25 mouse cellular contexts compared by ENCODE assay signal in the genomic region with DNA sequence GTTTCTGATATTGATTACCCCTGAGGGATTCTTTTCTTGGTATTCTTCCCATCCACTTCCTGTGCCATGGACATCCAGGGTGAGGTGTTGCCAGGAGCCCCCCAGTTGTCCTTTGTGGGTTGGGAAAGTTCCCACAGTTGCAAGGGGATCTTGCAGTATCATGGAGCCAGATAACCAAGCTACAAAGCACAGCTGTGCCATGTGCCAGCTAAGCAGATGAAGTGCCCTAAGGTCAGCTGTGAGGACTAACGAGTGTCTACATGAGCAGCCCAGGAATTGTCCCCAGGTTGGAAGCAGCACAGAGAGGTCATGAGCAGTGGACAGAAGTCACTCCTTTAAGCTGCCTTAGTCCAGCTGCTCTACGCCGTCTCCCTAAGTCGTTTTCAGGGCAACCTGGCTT.
"Had no signal": no experiment of that assay in that cellular context is flagged by ENCODE, and none has a peak within 500 bp of the region (broad histone marks: within the 10 kb centered on the region; RNA-seq: fewer than 3 reads in every experiment).

No protein-coding gene starts in this region.

- H3K9me3 ChIP-seq: heart, embryonic 13.5 days; heart, embryonic 15.5 days; hindbrain, embryonic 13.5 days; hindbrain, embryonic 15.5 days; kidney, embryonic 15.5 days; limb, embryonic 13.5 days; limb, embryonic 15.5 days; liver, embryonic 12.5 days had no signal

- H3K27ac ChIP-seq: heart, adult 2 months; heart, embryonic 13.5 days; heart, embryonic 15.5 days; hindbrain, embryonic 13.5 days; hindbrain, embryonic 15.5 days; hindbrain, postnatal 0 days; kidney, embryonic 15.5 days; kidney, postnatal 0 days; limb, embryonic 13.5 days; limb, embryonic 15.5 days; liver, embryonic 12.5 days had no signal

- DNase-seq: gastrocnemius, postnatal 14 days; gastrocnemius, postnatal 36 days; heart, adult 11 months; heart, adult 2 months; heart, postnatal 14 days; heart, postnatal 36 days; kidney, adult 11 months; kidney, adult 2 months; kidney, adult 9 months; kidney, postnatal 14 days; layer of hippocampus, adult 9-11 months; layer of hippocampus, postnatal 36 days; left cerebral cortex, postnatal 4 days had no signal

- H3K4me2 ChIP-seq: heart, embryonic 11.5 days; heart, embryonic 13.5 days; heart, embryonic 15.5 days; hindbrain, embryonic 13.5 days; hindbrain, embryonic 15.5 days; kidney, embryonic 15.5 days; limb, embryonic 13.5 days; limb, embryonic 15.5 days; liver, embryonic 12.5 days had no signal

- H3K9ac ChIP-seq: heart, embryonic 15.5 days; hindbrain, embryonic 13.5 days; hindbrain, embryonic 15.5 days; kidney, embryonic 15.5 days; limb, embryonic 13.5 days; limb, embryonic 15.5 days; liver, embryonic 12.5 days had no signal

- H3K27me3 ChIP-seq: heart, embryonic 15.5 days; hindbrain, embryonic 13.5 days; hindbrain, embryonic 15.5 days; kidney, embryonic 15.5 days; limb, embryonic 13.5 days; limb, embryonic 15.5 days; liver, embryonic 12.5 days had no signal

- H3K4me3 ChIP-seq: heart, adult 2 months; heart, embryonic 13.5 days; heart, embryonic 15.5 days; hindbrain, embryonic 13.5 days; hindbrain, embryonic 15.5 days; kidney, embryonic 15.5 days; limb, embryonic 13.5 days; limb, embryonic 15.5 days; liver, embryonic 12.5 days had no signal

- H3K4me1 ChIP-seq: hindbrain, embryonic 13.5 days; kidney, embryonic 15.5 days; limb, embryonic 13.5 days; limb, embryonic 15.5 days; liver, embryonic 12.5 days had no signal

- ATAC-seq: hindbrain, postnatal 0 days; intestine, embryonic 16.5 days; liver, embryonic 12.5 days had no signal
